ENCODE assay signal across 8 mouse cellular contexts in the genomic region with DNA sequence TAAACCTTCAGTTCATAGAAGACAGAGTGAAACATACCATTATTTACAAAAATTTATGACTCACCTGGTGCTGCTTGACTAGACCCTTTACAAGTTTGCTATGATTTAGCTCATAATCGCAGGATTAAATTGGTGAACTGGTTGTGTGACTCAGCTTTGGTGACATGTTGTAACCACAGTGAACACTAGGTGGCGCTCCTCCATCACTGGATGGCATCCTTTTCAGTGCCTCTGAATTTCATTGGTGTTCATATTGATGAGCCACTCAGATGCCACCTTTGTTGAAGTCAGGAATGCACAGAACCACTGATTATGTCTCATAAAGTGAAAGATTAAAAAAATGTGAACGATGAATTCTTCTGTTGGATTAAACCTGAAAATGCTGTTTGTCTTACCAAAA. TPM values are rescaled to one million over a fixed set of nuclear protein-coding genes. Genes with fewer than 3 reads are reported as not detected.
DNase-seq lines count a peak whose midpoint lies in the region; ATAC-seq lines count a peak whose summit lies in the region.

No protein-coding gene starts in this region.

- DNase-seq in WW6 (ENCODE audit: low read depth, low spot score): peak; percentile 34
- DNase-seq in cerebellum, postnatal 25 days: peak; percentile 78 to 89
- peak; percentile 81 to 86 for DNase-seq in frontal cortex, postnatal 36 days (ENCODE audit: low spot score in 2 of 2)
- peak; percentile 82 for DNase-seq in layer of hippocampus, adult 11-12 months (ENCODE audit: low spot score)
- DNase-seq in lung, postnatal 14 days: peak; percentile 83
- peak; percentile 60 for DNase-seq in retina, postnatal 7 days (ENCODE audit: low read depth, low spot score)
- DNase-seq in urinary bladder, postnatal 36 days (ENCODE audit: low spot score in 2 of 2): peak; percentile 58 to 70

- ATAC-seq in CD4-positive, CD25-positive, alpha-beta regulatory T cell, adult 4 months: peak; percentile 87

RNA-seq across cellular contexts. Expression of gene Blzf1, which starts 9.4 kb away (rescaled TPM):
- 10 to 100 TPM; 25.1 to 27.2 TPM for polyA plus RNA-seq in CD4-positive, CD25-positive, alpha-beta regulatory T cell, adult 4 months (2017; shearing (Covaris generic))

RNA-seq across cellular contexts. Expression of gene Nme7, which starts 12.8 kb away (rescaled TPM):
- 10 to 100 TPM; 15.4 to 20.4 TPM for polyA plus RNA-seq in CD4-positive, CD25-positive, alpha-beta regulatory T cell, adult 4 months (2017; shearing (Covaris generic))

RNA-seq across cellular contexts. Expression of gene Ccdc181, which starts 41.3 kb away (rescaled TPM):
- polyA plus RNA-seq in CD4-positive, CD25-positive, alpha-beta regulatory T cell, adult 4 months (2017; shearing (Covaris generic)): 1 to 10 TPM; 6.8 to 8.8 TPM

Comparison
In these comparisons a context has a peak if more than half of its experiments do, and no peak if none do; other contexts are left out.
1. Peak in every context shown above with its lines: DNase-seq and ATAC-seq.